Mouse (Mus musculus) gastrocnemius, postnatal 25 days (tissue): ENCODE results near the gene Gpx3. TPM values are rescaled to one million over a fixed set of nuclear protein-coding genes. Genes with fewer than 3 reads are reported as not detected.
"Not testable (repeated sequence)": the region's sequence is repeated elsewhere in the genome, so short reads cannot be mapped to it uniquely, and the experiment has no call there.

Experiments used
- DNase-seq: peaks from one replicate; pipeline ENCODE4 v3.0.0; 2022
- long read RNA-seq, 2 experiments: library from polyadenylated mRNA; stranded (forward); transcript quantifications; one replicate each; pipeline ENCODE4 v2.0.0; 2021
- total RNA-seq, 2 experiments: library from RNA; stranded (reverse); gene quantifications; 1 replicate in 1 of 2; 2 replicates in 1 of 2; pipeline ENCODE4 v1.2.3; 2021

The Gpx3 gene
- total RNA-seq: 10 to 100 TPM; 26.5 to 56.8 TPM
- long read RNA-seq, experiment 1, transcript Gpx3-201 (5 exons, 1,594 nt): major isoform, 97 of 115 reads
- long read RNA-seq, experiment 1, partial matches to known transcripts: 15 of 115 reads
- long read RNA-seq, experiment 1, other reads (novel, unspliced or antisense): 3 of 115 reads
- long read RNA-seq, experiment 2, transcript Gpx3-201 (5 exons, 1,594 nt): major isoform, 130 of 142 reads
- long read RNA-seq, experiment 2, partial matches to known transcripts: 10 of 142 reads
- long read RNA-seq, experiment 2, other reads (novel, unspliced or antisense): 2 of 142 reads

DNA sequence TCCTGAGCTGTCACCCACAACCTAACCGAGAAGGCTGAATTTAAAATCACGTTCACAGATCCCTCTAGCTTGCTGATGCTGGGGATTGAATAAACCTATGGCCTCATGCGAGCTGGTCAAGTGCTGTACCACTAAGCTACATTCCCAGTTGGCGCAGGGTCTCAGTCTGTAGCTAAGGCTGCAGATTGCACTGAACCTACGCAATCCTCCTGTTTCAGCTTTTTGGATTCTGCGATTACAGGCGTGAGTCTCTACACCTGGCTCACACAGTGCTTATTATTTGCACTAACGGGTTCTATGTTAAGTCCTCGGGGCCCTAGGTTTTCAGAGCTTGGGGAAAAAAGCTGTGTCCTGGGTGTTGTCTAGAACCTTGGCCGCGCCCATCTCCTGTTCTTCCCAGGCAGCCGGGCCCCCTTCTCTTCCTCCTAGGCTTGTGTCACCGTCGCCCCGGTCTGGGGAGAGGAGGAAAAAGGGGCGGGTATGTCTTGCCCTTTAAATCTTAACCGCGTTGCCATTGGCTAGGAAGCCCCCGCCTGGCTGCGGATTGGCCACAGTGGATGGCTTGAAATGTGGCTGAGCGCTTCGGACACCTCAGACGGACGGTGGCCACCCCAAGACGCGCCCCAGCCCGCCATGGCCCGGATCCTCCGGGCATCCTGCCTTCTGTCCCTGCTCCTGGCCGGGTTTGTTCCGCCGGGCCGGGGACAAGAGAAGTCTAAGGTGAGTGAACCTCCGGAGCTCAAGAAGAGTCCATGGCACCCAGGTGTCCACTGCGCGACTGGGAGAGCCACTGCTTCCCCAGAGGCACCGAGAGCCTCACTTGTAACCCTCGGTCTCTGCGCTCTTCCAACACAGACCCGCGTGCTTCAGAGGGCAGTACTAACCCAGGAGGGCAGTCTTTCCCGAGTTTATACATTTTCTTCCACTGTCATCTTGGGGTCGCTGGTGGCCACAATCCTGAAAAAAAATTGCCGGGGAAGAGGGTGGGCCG lies at the start of gene Gpx3:
Gene Gpx3 (plus strand): TSS at position 121 of the 991 bp plus-strand sequence.
- DNase-seq: peak; percentile 81

GRCm38 (mm10) chr11:54858880-54859279 lies 43.4 kb upstream of the Gpx3 start:
- DNase-seq: not testable (repeated sequence)

DNA sequence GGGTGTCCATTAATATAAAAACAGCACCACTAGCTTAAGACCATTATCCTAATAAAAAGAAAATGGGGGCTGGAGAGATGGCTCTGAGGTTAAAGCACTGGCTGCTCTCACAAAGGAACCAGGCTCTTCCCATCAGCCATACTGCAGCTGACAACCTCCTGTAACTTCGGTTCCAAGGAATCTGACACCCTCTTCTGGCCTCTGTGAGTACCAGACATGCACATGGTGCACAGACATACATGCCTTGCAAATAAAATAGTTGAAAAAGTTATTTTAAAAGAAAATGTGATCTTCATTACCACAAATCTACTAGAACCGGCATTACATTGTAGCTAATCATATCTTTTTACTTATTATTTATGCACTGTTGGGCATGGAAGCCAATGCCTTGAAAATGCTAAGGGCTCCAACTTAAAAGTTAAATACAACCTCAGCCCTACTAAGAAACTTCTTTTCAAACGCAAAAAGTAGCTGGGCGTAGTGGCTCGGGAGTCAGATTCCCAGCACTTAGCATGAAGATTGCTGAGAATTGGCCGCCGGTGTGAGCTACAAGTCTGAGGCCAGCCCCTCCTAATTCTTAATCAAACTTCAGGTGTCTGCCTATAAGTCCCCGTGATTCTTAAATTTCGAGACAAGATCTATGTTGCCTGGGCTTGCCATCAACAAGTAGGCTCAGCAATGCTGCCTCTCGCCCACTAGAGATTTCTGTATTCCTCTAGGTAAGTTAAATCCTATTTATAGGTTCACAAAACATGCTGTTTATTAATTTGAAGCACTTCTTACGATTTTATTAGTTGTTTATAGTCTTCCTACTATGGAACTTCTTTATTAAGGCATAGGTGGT lies 42.7 kb upstream of the Gpx3 start:
- DNase-seq: no peak

DNA sequence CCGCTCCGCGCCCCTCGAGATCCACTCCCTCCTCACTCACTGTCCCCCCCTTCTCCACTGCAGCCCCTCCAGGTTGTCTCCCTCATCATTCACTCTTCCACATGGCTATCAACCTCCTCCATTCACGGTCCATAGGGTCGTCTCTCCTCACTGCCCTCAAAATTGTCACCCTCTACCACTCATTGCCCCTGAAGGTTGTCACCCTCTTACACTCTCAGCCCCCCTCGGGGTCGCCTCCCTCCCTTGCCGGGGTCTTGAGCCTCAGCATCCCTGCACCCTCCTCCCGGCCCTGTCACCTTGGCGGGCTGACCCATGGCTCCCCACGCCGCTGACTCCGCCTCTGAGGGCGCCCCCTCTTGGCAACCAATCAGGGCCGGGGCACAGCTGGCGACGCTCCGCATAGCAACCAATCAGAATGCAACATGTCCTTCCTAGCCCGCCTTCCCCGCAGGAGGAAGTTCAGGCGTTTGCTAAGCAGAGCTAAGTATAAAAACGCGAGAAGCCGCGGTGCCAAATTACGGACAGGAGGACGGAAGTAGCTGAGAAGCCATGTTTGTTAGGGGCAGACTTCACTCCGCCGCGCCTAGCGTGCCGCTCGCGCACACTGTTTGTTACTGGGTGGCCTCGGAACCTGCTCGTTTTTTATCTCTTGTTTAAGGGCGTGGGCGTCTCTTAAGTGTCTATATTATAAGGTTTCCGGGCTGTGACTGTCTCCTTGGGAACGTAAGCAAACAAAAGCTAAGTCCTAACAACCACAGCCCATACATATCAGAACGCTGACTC lies 41.8 kb upstream of the Gpx3 start, which contains the start of gene Lyrm7:
Gene Lyrm7 (minus strand): TSS at position 661 of the 783 bp plus-strand sequence.
- DNase-seq: peak; percentile 97

GRCm38 (mm10) chr11:54861471-54862420 lies 40.5 kb upstream of the Gpx3 start:
- DNase-seq: no peak

DNA sequence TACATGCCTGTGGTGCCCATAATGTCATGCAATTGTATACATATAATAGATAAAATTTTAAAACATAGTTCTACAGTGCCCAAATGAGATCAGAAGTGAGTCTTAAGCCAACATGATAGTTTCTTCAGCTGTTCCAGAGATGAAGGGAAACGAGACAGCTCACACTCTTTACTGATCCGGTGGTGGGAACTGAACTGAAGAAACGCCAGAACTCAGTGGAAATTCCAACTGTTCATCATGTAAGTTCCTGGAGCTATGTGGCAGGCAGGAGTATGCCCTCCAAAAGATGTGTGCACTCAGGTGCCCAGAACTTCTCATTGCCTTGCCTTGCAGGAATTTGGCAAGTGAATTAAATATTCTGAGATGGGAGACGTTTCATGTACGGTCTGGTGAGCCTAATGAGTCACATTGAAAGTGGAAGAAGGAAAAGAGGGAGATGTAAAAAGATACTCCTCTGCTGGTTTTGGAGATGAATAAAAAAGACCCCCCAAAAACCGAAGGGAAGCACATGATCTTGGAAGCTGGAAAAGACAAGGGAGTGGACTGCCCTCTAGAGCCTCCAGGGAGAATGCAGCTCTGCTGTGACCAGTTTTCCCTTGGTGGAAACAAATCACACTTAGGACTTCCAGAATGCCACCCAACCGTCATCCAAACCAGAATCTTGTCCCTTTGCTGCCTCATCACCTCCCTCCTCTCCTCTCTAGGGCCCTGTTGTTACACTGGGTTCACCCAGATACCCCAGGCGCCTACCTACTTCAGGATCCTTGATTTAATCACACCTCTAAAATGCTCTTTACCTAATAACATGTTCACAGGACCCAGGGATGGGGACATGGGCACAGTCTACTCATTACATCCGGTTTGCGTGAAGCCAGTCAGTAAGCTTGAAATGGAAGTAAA lies 39.4 kb upstream of the Gpx3 start:
- DNase-seq: no peak

GRCm38 (mm10) chr11:54865330-54866085 lies 36.7 kb upstream of the Gpx3 start:
- no peak for DNase-seq

GRCm38 (mm10) chr11:54866119-54867048 lies 35.9 kb upstream of the Gpx3 start, which contains the start of gene Hint1:
Gene Hint1, plus strand, starts transcription at chr11:54866383.
- peak; percentile 89 for DNase-seq

- DNase-seq: no peak
Measured at GRCm38 (mm10) chr11:54867049-54867385, 35.2 kb upstream of the Gpx3 start.

GRCm38 (mm10) chr11:54867903-54868434 lies 34.3 kb upstream of the Gpx3 start:
- DNase-seq: no peak

DNA sequence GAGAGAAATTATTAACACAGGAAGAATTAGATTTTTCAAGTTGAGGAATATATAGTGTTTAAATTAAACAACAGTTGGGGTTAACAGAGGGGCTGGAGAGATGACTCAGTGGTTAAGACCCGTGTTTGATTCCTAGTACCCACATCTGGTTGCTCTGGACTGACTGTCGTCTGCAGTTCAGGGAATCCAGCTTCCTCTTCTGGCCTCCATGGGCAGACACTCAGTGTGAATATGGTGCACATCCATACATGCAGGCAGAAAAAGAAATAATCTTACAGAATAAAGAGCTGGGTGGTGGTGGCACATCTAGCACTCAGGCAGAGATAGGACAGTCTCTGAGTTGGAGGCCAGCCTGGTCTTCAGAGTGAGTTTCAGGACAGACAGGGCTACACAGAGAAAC lies 33.8 kb upstream of the Gpx3 start:
- DNase-seq: no peak

DNA sequence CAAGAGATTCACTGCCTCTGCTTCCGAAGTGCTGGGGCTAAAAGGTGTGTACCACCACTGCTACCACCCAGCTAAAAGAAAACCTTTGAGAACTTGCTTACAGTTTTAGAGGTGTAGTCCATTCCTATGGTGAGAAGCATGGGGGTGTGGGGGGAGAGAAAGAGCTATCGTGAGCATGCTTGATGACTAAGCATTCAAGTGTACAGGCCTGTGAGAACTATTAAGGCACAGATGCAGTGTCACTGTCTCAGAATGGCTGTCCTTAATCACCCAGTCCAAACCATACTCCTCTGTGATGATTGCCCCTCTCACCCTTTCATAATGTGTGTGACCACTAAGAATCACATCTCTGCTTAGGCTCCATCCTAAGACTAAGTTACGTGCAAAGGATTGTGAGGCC lies 32.9 kb upstream of the Gpx3 start:
- no peak for DNase-seq

GRCm38 (mm10) chr11:54871831-54872537 lies 30.3 kb upstream of the Gpx3 start:
- peak; percentile 49 for DNase-seq

DNA sequence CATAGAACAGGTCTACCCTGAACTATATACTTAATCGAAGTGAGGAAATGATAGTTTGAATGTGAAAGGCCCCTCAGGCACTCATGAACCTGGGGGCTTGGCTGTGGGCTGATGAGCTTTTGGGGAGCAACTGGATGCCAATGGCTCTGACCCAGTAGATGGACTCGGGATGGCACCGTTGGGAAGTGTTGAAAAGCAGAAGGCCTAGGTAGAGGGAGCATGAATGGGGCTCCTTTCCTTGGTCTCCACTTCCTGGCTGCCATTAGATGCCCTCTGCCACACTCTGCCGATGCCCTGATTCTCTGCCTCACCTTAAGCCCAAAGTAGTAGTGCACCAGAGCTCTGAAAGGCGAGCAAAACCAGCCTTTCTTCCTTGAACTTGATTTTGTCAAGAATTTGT lies 26.2 kb upstream of the Gpx3 start:
- DNase-seq: no peak

DNA sequence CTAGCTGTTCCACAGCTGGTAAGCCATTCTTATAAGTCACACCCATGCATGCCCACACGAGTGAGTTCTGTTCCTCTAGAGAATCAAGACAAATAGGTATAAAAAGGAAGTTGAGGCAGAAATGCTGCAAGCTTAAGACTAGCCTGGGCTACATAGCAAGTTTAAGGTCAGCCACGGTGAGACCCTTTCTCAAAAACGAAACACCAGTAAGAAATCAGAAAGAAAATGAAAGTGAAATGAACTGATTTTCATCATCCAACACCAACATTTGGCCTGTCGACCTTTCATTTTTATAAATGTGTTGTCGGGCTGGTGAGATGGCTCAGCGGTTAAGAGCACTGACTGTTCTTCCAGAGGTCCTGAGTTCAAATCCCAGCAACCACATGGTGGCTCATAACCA lies 23.4 kb upstream of the Gpx3 start:
- DNase-seq: no peak

- DNase-seq: peak; percentile 28
Measured at GRCm38 (mm10) chr11:54879434-54879833, 22.8 kb upstream of the Gpx3 start.
